ENCODE assay signal across 10 mouse cellular contexts in genomic region chr4:86020372-86021090, GRCm38 (mm10).
DNase-seq lines count a peak whose midpoint lies in the region; ATAC-seq and TF ChIP-seq lines count a peak whose summit lies in the region.
"Had no signal": no experiment of that assay in that cellular context is flagged by ENCODE, and none has a peak within 500 bp of the region (broad histone marks: within the 10 kb centered on the region; RNA-seq: fewer than 3 reads in every experiment).

No protein-coding gene starts in this region.

- H3K36me3 ChIP-seq in forebrain, embryonic 16.5 days (ENCODE audit: control insufficient read depth, insufficient read depth) = no peaks in the 10 kb centered on the region
- no peaks in the 10 kb centered on the region for H3K36me3 ChIP-seq in midbrain, embryonic 13.5 days
- H3K36me3 ChIP-seq: liver, embryonic 13.5 days had no signal

- no peaks in the 10 kb centered on the region for H3K27me3 ChIP-seq in forebrain, embryonic 16.5 days (replicated peaks; ENCODE audit: control insufficient read depth, insufficient read depth, low read length)
- no peaks in the 10 kb centered on the region for H3K27me3 ChIP-seq in midbrain, embryonic 13.5 days
- H3K27me3 ChIP-seq: liver, embryonic 13.5 days had no signal

- 21% methylated on average over 10 of the region's 10 CpGs for WGBS in forebrain, embryonic 16.5 days
- 32% methylated on average over 10 of the region's 10 CpGs for WGBS in midbrain, embryonic 13.5 days

- TF ChIP-seq CTCF in brain, embryonic 14.5 days (IDR thresholded peaks at IDR 0.05; ENCODE audit: borderline replicate concordance, extremely low read depth, insufficient read depth, insufficient read length) = no peak

- no peaks in the 10 kb centered on the region for H3K9me3 ChIP-seq in forebrain, embryonic 16.5 days (ENCODE audit: control insufficient read depth, low read length)
- no peaks in the 10 kb centered on the region for H3K9me3 ChIP-seq in midbrain, embryonic 13.5 days
- H3K9me3 ChIP-seq: liver, embryonic 13.5 days had no signal

- H3K4me1 ChIP-seq in forebrain, embryonic 16.5 days (replicated peaks; ENCODE audit: control insufficient read depth, insufficient read depth, low read length) = peaks cover 13% of the 10 kb centered on the region
- H3K4me1 ChIP-seq in midbrain, embryonic 13.5 days (replicated peaks) = peaks cover 19% of the 10 kb centered on the region
- H3K4me1 ChIP-seq: liver, embryonic 13.5 days had no signal

- intact Hi-C loops in gastrocnemius, postnatal 14 days (cut with DNase I; ENCODE audit: low total_unique reads) = loop anchor here (5.0 kb wide), 1 partner anchor 183 kb away; no protein-coding TSS in a partner anchor

- peak; percentile 20 for DNase-seq in gastrocnemius, postnatal 14 days
- DNase-seq in gastrocnemius, adult 18-20 months (ENCODE audit: low spot score) = no peak
- peak; percentile 94 for DNase-seq in brain, embryonic 14.5 days (ENCODE audit: low read depth)
- no peak for DNase-seq in thymus, adult 18-20 months
- DNase-seq in kidney, adult 9 months = no peak
- no peak for DNase-seq in yolk sac, embryonic 10.5 days (ENCODE audit: low spot score)
- DNase-seq: liver, embryonic 13.5 days had no signal

- H3K9ac ChIP-seq in forebrain, embryonic 16.5 days (replicated peaks; ENCODE audit: low read depth, low read length) = no peak overlapping the region
- no peak overlapping the region for H3K9ac ChIP-seq in midbrain, embryonic 13.5 days (replicated peaks)
- H3K9ac ChIP-seq: liver, embryonic 13.5 days had no signal

- TF ChIP-seq POLR2A in brain, embryonic 14.5 days (IDR thresholded peaks at IDR 0.05; ENCODE audit: borderline replicate concordance, extremely low read depth, insufficient read depth, insufficient read length, poor library complexity, severe bottlenecking) = no peak

- H3K4me2 ChIP-seq in forebrain, embryonic 16.5 days (ENCODE audit: low read length) = no peak overlapping the region
- no peak overlapping the region for H3K4me2 ChIP-seq in midbrain, embryonic 13.5 days (replicated peaks)
- H3K4me2 ChIP-seq: liver, embryonic 13.5 days had no signal

- peak; percentile 94 for ATAC-seq in forebrain, embryonic 16.5 days
- peak; percentile 90 for ATAC-seq in midbrain, embryonic 13.5 days
- ATAC-seq: inflammation-experienced regulatory T-cells, adult 6 months had no signal

- H3K4me3 ChIP-seq in forebrain, embryonic 16.5 days (replicated peaks; ENCODE audit: low read length) = no peak overlapping the region
- no peak overlapping the region for H3K4me3 ChIP-seq in midbrain, embryonic 13.5 days (replicated peaks)
- H3K4me3 ChIP-seq: liver, embryonic 13.5 days had no signal

- H3K27ac ChIP-seq in forebrain, embryonic 16.5 days (ENCODE audit: low read length) = no peak overlapping the region
- peak overlapping the region; percentile 70 for H3K27ac ChIP-seq in midbrain, embryonic 13.5 days
- H3K27ac ChIP-seq: liver, embryonic 13.5 days had no signal

Comparison
In these comparisons a context has a peak if more than half of its experiments do, and no peak if none do; other contexts are left out.
1. DNase-seq: peak in gastrocnemius, postnatal 14 days (single experiment) and brain, embryonic 14.5 days (single experiment); none in gastrocnemius, adult 18-20 months (single experiment), thymus, adult 18-20 months (0 of 2), kidney, adult 9 months (single experiment) and yolk sac, embryonic 10.5 days (single experiment).